Mouse (Mus musculus): Measurements from ENCODE around the gene Uvrag.
A peak's percentile ranks its signal among the peaks of the same experiment; 100 is the strongest.

Uvrag gene

DNA sequence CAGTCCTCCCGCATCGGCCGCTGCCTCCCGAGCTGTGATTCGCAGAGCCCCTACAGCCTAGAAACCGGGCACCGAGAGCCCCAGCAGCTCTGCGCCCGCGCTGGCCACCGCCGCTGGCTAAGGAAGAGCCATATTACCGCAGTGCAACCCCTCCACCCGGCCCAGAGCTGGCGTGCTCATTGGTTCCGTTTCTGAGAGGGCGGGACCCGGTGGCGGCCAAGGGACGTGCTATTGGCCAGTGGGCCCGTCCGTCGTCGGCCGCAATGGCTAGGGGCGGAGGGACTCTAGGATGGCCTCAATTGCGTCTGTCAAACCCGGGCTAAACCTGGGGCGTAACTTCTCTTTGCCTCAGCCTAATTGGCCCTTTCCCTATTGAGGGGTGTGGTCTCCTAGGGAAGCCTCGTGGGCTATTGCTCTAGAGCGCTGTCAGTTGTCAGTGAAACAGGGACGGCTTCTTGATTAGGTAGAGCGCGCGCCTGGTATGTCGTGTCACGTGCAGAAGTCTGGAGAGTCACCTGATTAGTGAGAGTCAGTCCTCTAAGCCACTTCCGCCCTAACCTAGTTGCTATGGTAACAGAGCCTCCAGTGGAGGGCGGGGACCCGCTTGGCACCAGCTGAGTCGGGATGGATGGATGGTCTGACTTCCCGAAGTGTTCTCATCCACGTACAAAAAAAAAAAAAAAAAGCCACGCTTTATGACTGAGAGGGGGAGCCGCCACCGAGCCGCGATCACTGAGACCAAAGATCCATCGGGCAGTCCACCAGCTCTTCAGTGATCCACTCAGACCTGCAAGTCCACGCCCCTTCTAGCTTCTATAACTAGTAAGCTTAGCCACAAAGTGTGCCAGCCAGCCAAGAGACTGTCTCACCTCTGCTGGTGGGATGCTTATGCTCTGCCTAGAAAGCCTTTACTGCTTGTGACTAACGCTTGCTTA lies at the start of gene Uvrag:
Gene Uvrag, minus strand, starts transcription at position 158 of the 935 bp plus-strand sequence.
- DNase-seq (ENCODE audit: low spot score in 2 of 2) = peak; percentile 95 to 96

- DNase-seq (ENCODE audit: low spot score in 2 of 2) = no peak
Measured at GRCm38 (mm10) chr7:99189885-99190284, 48.9 kb upstream of the Uvrag start.

- DNase-seq (ENCODE audit: low spot score in 2 of 2) = no peak
Measured at GRCm38 (mm10) chr7:99188630-99189029, 47.7 kb upstream of the Uvrag start.

DNA sequence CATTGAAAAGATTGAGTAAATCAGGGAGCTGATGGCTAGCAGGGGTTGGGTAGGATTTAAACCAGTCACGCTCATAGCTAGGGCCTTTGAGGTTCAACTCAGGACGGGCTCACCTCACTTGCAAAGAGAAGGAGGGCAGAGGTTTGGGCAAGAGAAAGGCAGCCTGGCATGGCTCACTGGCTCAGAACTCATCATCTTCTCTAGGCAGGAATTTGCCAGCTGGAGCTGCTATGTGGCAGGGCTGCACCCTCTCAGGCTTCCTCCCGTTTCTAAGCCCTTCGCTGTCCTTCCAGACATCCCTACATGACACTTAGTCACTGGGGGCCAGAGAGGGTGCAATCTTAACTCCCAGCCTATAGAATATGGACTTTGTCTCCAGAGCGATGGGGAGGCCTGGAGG lies 46.5 kb upstream of the Uvrag start:
- DNase-seq (ENCODE audit: low spot score in 2 of 2) = no peak

- no peak for DNase-seq (ENCODE audit: low spot score in 2 of 2)
Measured at GRCm38 (mm10) chr7:99185405-99185804, 44.5 kb upstream of the Uvrag start.

GRCm38 (mm10) chr7:99183751-99184150 lies 42.8 kb upstream of the Uvrag start:
- no peak for DNase-seq (ENCODE audit: low spot score in 2 of 2)

DNA sequence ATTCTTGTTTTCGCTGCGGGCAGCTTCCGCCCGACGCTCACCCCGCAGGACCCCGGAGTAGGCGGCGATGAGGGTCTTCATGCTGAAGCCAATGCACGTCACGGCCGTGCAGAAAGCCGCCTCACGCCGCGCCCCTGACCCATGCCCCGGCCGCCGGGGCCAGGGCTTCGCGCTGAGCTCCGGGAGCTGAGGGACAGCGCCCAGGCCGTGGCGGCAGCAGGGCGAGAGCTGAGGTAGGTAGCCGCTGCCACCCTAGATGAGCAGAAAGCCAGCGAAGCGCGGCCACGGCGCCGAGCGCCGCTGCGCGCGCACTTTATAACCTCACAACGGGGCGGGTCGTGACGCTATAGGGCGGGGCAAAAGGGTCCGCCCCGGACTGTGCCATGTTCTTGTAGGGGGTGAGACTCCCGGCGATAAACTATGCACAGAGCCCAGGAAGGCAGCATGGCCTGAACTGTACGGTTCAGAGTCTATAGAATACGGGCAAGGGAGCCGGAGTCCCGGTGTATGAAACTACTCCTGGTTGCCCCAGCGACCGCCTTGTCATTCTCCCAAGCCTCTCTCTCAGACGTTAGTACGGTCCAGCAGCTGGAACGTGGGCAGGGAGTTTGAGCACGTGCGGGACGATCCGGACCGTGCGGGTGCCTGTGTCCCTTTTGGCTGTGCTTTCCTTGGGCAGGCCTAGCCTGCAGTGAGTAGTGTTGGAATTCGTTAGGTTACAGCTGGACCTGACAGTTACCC lies 41.7 kb upstream of the Uvrag start, which contains the start of gene Dgat2:
Gene Dgat2, minus strand, starts transcription at position 288 of the 741 bp plus-strand sequence.
- peak; percentile 75 to 86 for DNase-seq (ENCODE audit: low spot score in 2 of 2)

DNA sequence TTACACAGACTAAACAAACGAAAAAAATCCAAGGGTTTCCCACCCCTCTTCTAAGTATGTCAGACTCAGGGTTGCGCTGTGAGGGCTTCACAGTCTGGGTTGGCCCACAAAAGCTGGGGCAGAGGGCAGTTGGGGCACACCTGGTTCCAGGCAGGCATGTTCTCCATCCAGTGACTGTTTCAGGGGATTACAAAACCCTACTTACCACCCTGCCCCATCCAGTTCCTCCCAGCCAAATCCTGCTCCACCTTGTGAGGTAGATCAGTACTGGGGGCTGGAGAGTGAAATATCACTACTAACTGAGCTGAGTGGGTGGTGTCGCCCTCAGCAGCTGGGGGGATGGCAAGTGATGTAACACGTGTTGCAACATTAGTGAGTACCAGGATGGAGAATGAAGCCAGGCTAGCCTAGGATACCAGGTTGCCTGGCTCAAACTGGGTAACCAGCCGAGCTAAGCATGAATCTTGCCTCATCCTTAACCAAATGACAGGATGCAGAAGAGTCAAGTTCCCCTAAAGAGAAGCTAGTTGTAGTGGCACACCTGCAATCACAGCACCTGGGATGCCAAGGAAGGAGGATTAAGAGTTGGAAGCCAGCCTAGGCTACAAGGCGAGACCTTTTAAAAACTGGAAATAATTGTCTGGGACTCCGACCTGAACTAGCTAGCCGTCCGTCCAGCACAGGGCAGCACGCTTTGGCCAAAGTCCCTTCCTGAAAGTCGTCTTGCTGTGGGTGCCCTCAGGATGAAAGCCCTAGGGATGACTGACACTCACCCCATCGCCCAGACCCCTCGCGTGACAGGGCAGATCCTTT lies 40.9 kb upstream of the Uvrag start:
- no peak for DNase-seq (ENCODE audit: low spot score in 2 of 2)

GRCm38 (mm10) chr7:99180162-99180561 lies 39.2 kb upstream of the Uvrag start:
- no peak for DNase-seq (ENCODE audit: low spot score in 2 of 2)

- no peak for DNase-seq (ENCODE audit: low spot score in 2 of 2)
Measured at GRCm38 (mm10) chr7:99179271-99179670, 38.3 kb upstream of the Uvrag start.

- DNase-seq (ENCODE audit: low spot score in 2 of 2) = no peak
Measured at GRCm38 (mm10) chr7:99177386-99177785, 36.4 kb upstream of the Uvrag start.

- DNase-seq (ENCODE audit: low spot score in 2 of 2) = no peak
Measured at GRCm38 (mm10) chr7:99175666-99176065, 34.7 kb upstream of the Uvrag start.

DNA sequence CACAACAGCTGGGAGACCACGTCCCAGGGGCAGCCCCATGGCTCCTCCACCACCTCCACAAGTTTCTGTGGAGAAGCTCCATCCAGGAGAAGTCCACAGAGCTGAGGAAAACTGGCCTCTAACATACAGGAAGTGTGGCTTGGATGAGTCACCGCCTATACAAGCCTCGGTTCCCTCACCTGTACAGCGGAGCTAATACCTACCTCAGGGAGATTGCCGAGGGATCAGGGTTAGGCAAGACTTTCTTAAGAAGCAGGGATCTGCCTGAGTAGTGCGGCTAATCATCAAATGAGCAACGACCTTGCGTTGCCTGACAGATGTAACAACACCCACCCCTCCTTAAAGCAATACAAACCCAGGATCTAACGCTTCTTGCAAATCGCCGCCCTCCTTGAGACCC lies 34.2 kb upstream of the Uvrag start:
- no peak for DNase-seq (ENCODE audit: low spot score in 2 of 2)

GRCm38 (mm10) chr7:99174006-99174405 lies 33.1 kb upstream of the Uvrag start:
- no peak for DNase-seq (ENCODE audit: low spot score in 2 of 2)

- no peak for DNase-seq (ENCODE audit: low spot score in 2 of 2)
Measured at GRCm38 (mm10) chr7:99172898-99173297, 32.0 kb upstream of the Uvrag start.

GRCm38 (mm10) chr7:99171730-99172463 lies 31.0 kb upstream of the Uvrag start:
- no peak for DNase-seq (ENCODE audit: low spot score in 2 of 2)

DNA sequence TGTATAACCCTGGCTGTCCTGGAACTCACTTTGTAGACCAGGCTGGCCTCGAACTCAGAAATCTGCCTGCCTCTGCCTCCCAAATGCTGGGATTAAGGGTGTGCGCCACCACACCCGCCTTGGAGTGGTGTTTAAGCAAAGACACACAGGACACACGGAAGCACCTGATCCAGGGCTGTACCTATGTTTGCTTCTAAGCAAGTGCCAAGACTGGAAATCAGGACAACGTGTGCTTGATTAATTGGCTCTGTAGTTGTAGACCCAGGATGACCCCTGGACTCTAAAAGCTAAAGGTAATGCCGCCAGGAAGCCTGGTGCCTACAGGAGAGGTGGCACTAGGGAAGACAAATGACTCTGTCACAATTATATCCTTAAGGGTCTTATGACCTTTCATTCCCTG lies 29.6 kb upstream of the Uvrag start:
- DNase-seq (ENCODE audit: low spot score in 2 of 2) = no peak

- no peak for DNase-seq (ENCODE audit: low spot score in 2 of 2)
Measured at GRCm38 (mm10) chr7:99169717-99170403, 28.9 kb upstream of the Uvrag start.

DNA sequence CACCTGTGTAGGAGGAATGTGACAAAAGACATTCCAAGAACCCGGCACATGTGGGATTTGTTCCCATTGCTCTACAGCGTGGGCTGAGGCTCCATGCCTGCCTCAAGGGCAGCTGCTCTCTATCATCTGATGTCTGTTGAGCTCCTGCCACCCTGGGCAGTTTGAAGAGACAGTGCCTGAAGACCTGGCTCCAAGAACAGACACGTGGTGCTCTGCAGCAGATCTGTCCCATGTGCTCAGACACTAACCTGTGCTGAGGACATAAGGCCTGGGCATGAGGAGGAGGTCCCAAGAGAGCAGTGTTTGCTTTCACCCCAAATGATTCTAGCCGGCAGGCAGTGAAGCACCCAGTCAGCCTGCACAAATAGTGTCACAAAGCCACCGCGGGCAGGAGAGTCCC lies 27.8 kb upstream of the Uvrag start:
- no peak for DNase-seq (ENCODE audit: low spot score in 2 of 2)

DNA sequence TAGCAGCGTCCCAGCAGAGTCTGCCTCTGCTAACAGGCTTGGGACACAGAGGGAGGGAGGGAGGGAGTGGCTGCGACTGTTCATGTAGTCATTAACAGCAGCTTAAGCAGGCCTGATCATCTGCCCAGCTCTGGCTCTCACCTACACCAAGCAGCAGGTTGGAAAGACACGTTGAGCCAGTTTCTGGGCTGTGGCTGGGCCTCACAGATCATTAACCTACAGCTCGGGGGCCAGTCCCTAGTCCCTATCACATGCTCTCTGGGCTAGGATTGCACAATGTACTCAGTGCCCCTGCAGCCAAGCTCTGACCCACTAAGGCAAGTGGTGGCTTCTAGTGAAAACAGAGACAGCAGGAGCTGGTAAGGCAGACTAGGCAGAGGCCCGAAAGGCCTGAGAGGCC lies 27.0 kb upstream of the Uvrag start:
- no peak for DNase-seq (ENCODE audit: low spot score in 2 of 2)

DNA sequence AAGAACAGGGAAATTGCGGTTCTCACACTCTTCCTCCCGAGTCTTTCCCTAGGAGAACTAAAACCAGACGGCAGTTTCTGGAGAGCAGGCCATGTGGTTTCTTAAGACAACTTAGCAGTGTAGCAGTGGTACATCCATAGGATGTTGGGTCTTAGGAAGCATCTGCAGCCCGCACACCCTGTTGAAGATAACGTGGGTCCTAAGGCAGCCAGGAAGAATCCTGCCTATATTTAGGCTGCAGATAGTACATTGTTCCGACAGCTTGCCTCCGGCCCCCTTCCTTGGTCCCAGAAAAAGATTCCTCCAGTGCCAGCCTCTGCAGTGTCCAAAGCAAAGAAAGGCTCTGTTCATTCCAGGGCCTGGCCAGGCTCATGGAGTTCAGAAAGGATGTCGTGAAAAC lies 25.2 kb upstream of the Uvrag start:
- DNase-seq (ENCODE audit: low spot score in 2 of 2) = no peak

Measured in spleen, postnatal 14 days (tissue).